Mouse (Mus musculus) liver, adult (tissue): Measurements from ENCODE around the gene Lmtk2.

Experiments
- GATA4 ChIP-seq: IDR thresholded peaks from 2 replicates; pipeline ENCODE4 v1.6.1; 2014; ENCODE audit warnings: mild to moderate bottlenecking, low read length; ENCODE audit not compliant: insufficient replicate concordance

Lmtk2 gene

GRCm38 (mm10) chr5:144100149-144100935 is at the start of gene Lmtk2:
Gene Lmtk2 (plus strand): TSS chr5:144100436.
- TF ChIP-seq GATA4, result no peak

DNA sequence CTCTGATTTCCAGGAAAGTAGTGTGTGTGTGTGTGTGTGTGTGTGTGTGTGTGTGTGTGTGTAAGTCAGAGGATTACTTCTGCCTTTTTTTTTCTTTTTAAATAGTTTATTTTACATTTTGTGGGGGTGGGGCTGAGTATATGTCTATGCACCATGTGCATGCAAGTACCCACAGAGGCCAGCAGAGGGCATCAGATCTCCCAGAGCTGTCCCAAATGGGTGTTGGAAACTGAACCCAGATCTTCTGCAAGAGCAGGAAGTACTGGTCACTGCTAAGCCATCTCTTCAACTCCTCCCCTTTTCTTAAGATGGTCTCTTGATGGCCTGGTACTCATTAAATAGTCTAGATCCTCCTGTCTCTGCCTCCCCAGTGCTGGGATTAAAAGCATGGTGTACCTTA is 49.0 kb upstream of the Lmtk2 start:
- TF ChIP-seq GATA4, result no peak

DNA sequence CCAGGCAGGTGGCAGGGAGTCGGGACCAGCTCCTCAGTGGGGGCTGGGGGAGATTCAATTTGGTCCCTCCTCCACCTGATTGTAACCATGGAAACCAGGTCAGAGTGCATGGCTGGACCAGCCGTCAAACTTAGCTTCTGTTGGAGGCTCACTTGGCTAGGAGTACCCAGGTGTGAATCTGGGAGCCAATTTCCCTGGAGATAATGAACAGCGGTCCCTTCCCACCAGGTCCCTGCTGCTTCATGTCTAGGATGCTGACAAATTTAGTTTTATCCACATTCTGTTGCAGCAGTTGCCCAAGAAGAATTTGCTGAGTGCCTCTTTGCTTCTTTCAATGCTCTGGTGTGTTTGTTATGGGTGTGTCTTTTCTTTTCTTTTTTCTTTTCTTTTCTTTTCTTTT is 46.8 kb upstream of the Lmtk2 start:
- TF ChIP-seq GATA4, result no peak

DNA sequence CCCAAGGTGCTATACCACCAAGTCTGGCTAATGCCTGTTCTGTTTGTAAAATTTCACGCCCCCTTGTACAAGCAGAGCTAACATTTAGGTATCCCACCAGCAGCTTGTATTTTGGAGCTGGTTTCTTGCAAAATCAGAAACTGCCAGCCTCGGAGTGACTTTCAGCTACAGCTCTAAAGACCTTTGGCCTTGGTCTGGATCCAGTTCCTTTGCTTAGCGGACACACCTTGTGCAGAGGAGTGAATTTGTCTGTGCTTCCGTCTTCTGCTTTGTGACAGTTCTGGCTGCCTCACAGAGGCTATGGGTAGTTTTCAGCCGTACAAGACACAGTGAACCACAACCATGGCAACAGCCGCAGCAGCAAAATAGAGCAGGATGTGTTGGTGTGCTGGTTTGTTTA is 45.9 kb upstream of the Lmtk2 start:
- TF ChIP-seq GATA4, result no peak

DNA sequence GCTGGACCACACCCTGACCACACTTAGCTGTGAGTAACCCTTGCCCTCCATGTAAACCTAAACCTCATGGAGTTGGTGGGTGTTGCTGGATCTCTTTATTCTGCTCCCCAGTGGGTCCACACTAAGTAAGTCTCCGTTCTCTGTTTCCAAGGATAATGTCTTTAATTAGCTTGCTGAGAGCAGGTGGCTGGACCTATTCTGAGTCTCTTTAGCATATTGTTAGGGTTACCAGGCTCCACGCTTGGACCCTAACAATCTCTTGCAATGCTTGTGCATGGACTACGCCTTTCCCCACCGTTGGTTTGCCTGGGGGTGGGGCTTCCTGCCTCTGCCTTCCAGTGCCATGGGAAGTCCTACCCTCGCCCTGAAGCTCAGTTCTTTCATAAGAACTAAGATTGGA is 36.1 kb upstream of the Lmtk2 start:
- TF ChIP-seq GATA4, result no peak

DNA sequence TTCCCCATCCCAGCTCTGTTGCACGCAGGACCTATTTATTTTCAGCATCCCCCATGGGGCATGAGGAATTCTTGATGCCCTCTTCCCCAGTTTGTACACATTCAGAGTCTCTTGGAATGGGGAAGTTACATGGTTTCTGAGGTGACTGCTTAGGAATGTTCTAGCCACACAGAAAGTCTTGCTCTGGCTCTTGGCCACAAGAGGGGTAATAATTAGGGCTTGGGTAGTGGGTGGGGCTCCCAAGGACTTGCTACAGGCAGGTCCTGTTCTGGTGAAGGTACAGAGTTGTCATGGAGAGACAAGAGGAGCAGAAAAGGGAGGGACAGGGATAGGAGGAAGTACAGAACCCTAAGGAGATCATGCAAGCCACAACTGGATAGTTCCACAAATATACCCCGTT is 34.2 kb upstream of the Lmtk2 start:
- TF ChIP-seq GATA4, result no peak

- no peak for TF ChIP-seq GATA4
These were observed 30.2 kb upstream of the Lmtk2 start for GRCm38 (mm10) chr5:144070064-144070463.

- no peak for TF ChIP-seq GATA4
These were observed 29.0 kb upstream of the Lmtk2 start for GRCm38 (mm10) chr5:144071249-144071648.

DNA sequence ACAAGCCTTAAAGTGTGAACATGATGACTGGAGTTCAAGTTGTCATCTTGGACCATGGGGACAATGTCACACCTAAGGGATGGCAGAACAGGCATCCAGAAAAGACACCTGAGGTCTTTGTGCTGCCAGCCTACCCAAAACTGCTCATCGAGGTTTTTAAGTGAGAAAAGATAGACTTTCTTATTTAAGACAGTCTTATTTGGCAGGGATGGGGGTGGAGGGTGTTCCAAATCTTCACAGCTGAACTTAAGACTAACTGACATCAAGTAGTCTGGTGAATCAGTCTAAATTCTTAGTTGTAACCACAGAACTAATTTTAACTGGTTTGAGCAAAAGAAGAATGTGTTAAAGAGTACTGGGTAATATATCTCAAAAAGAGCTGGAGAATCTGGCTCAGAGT is 22.7 kb upstream of the Lmtk2 start:
- TF ChIP-seq GATA4, result no peak

DNA sequence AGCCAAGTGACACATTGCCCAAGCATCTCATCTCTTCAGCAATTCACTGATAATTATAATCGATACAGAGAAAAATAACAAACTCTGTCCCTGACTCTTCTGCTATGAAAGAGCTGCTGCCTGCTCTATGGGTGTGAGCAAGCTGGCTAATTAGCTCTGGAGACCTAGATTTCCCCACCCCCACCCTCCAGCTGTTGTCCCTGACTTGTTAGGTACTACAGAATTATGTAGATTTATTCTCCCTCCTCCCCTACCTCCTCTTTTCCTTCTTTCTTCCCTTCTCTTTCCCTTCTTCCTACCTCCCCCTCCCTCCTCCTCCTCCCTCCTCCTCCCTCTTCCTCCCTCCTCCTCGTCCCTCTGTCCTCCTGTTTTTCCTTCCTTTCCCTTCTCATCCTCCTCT is 19.4 kb upstream of the Lmtk2 start:
- no peak for TF ChIP-seq GATA4

DNA sequence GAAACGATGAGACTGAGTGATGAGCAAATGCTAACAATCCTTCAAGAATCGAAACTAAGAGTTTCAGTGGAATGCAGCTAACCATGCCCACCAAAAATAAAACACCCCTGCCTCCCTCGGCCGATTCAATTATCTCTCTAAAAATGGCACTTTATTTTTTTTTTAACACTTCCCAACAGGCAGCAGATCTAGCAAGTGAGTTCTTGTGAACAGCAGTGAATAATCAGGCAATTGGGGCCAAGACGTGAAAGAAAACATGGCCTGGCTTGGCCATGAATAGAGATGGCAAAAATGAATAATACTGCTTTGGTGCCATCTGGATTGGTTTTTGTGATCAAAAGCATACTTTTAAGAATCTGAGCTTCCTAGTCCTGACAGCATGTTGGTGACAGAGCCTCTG is 18.2 kb upstream of the Lmtk2 start:
- no peak for TF ChIP-seq GATA4

DNA sequence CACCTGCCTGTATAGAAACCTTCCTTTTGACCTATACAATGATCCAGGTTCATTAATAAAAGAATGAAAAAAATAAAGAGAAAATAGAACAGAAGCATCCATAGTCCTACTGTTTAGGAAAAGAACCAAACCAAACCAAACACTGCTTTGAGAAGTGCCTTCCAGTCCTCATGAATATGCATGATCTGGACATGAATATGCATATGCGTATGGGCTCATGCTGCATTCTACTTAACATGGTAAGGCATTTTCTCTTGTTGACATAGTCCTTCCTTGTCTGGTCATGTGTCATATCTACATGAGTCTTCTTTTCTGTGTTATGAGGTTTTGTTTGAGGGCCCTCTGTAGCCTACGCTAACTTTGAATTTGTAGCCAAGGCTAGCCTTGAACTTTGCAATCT is 16.7 kb upstream of the Lmtk2 start:
- no peak for TF ChIP-seq GATA4

- no peak for TF ChIP-seq GATA4
These were observed 16.0 kb upstream of the Lmtk2 start for GRCm38 (mm10) chr5:144084271-144084670.

- TF ChIP-seq GATA4, result no peak
These were observed 14.5 kb upstream of the Lmtk2 start for GRCm38 (mm10) chr5:144085696-144086095.

GRCm38 (mm10) chr5:144086494-144086893 is 13.7 kb upstream of the Lmtk2 start:
- no peak for TF ChIP-seq GATA4

DNA sequence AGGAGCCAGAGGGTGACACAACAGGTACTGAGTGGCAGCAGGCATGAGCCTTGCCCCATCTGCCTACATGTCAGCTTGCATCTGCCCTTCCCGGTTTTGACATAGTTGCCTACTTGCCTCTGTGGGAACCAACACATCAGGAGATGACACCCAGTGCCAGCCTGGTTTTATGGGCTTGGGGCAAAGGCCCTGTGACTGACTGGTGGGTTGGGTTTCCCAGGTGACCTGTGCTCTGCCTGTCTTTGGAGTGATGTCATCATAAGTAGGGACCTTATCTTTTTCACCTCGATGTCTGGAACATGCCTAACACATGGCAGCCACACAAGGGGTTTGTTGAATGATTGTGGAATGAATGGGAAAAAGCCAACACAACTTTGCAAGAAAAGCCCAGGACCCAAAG is 11.9 kb upstream of the Lmtk2 start:
- no peak for TF ChIP-seq GATA4

GRCm38 (mm10) chr5:144095461-144095970 is 4.7 kb upstream of the Lmtk2 start:
- no peak for TF ChIP-seq GATA4
